Mouse (Mus musculus) midbrain, embryonic 16.5 days (tissue): ENCODE measurements at regions not wholly inside any gene's neighbourhood (a gene's known extent, or its start where the extent isn't known, plus 50 kb on each side); places are given as distances from the start of the nearest gene placed in this dataset.
A peak's percentile ranks its signal among the peaks of the same experiment; 100 is the strongest.

ENCODE experiments used
- ATAC-seq: fragments of 200-750 bp; cut with Nextera tagmentation; 2 replicates; pipeline ENCODE4 v1.8.0; 2017; ENCODE audit warnings: moderate TSS enrichment
- H3K27ac ChIP-seq: fragments of 300-500 bp; sonication (generic); 2 replicates; pipeline ENCODE4 v1.5.1; 2014; ENCODE audit warnings: mild to moderate bottlenecking, low read length, mixed read lengths
- H3K27me3 ChIP-seq: fragments of 300-500 bp; sonication (generic); 2 replicates; pipeline ENCODE4 v1.6.1; 2014; ENCODE audit warnings: low read depth, low read length, mixed read lengths; ENCODE audit not compliant: control insufficient read depth, insufficient read depth
- H3K36me3 ChIP-seq: fragments of 300-500 bp; sonication (generic); 2 replicates; pipeline ENCODE4 v1.6.1; 2014; ENCODE audit warnings: mild to moderate bottlenecking, low read length, moderate library complexity, mixed read lengths; ENCODE audit not compliant: control insufficient read depth, insufficient read depth
- H3K4me1 ChIP-seq: fragments of 300-500 bp; sonication (generic); 2 replicates; pipeline ENCODE4 v1.6.1; 2014; ENCODE audit warnings: mild to moderate bottlenecking, low read length, mixed read lengths; ENCODE audit not compliant: control insufficient read depth, insufficient read depth
- H3K4me2 ChIP-seq: fragments of 300-500 bp; sonication (generic); 2 replicates; pipeline ENCODE4 v1.6.1; 2014; ENCODE audit warnings: mild to moderate bottlenecking, low read length, mixed read lengths
- H3K4me3 ChIP-seq: fragments of 300-500 bp; sonication (generic); 2 replicates; pipeline ENCODE4 v1.5.1; 2014; ENCODE audit warnings: low read depth, mild to moderate bottlenecking, low read length, moderate library complexity, mixed read lengths
- H3K9ac ChIP-seq: fragments of 300-500 bp; sonication (generic); 2 replicates; pipeline ENCODE4 v1.6.1; 2014; ENCODE audit warnings: low read depth, low read length, mixed read lengths
- H3K9me3 ChIP-seq: fragments of 300-500 bp; sonication (generic); replicated peaks from 2 replicates; pipeline ENCODE4 v1.6.1; 2014; ENCODE audit warnings: mild to moderate bottlenecking, low read length, mixed read lengths; ENCODE audit not compliant: control insufficient read depth, poor library complexity, severe bottlenecking
- WGBS: fragments of 180-500 bp; shearing (Covaris S2); extraction: QIAGEN DNeasy Blood & Tissue Kit; methylation state at CpG from one replicate; pipeline ENCODE4 v1.1.7; 2014; 5-methylcytosine and 5-hydroxymethylcytosine counted together

DNA sequence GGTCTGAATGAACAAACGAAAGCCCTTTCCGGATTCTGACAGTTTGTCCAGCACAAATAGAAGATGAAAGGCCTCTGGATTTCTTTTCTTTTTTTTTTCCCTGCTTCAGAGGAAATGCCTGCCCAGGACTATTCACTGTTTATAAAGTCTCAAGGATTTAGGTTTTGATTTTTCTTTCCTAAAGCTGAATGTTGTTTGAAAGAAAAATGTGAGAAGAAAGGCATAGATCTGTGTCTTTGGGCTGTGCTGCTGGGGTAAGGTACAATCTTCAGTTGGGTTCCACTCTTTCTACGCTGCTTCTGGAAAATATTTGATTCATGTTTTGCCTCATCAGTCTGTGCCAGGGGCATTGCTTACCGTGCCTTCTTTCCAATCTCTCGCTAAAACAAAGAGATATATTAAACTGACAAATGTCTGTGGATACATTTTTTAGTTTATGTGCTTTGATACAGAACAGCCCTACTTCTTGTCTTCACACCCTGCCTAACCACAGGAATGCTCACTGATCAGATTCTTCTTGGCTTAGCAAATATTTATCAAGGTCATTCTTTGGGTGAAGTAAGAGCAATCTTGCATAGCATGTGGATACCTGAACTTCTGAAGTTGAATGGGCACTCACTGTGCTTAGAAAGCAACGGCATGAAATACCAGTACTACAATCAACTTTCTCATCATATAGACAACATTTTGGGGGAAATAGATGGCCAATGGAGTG is 172.5 kb downstream of the Fam198b start:
- WGBS, result 70% methylated on average over 6 of the region's 6 CpGs
- Histone ChIP-seq H3K4me2 (no peak overlapping the region), H3K9ac (no peak overlapping the region), H3K27me3 (no peaks in the 10 kb centered on the region), H3K27ac (no peak overlapping the region), H3K4me3 (no peak overlapping the region), H3K36me3 (no peaks in the 10 kb centered on the region), H3K9me3 (no peaks in the 10 kb centered on the region), H3K4me1 (no peaks in the 10 kb centered on the region)
- no peak for ATAC-seq

DNA sequence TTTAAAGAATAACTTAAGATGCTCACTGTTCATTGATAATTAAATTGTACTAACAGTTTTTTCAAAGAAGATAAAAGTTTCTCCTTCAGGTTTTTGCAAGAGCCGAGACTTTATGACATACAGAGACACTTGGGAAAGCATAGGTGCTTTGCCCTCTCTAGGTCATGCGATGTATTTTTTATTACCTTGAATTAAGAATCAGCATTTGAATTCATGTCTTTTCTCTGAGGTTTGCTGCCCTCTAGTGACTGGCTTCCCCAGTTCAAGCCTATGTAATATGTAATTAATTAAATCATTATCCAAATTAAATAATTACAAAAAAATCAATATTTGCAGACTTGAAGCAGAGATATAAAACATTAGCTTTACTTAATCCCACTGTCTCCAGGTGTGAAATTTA is 174.4 kb downstream of the Fam198b start:
- no peaks in the 10 kb centered on the region for H3K27me3 ChIP-seq
- 38% methylated on average over 2 of the region's 2 CpGs for WGBS
- H3K4me1 ChIP-seq, result no peaks in the 10 kb centered on the region
- H3K27ac ChIP-seq, result no peak overlapping the region
- H3K9ac ChIP-seq, result no peak overlapping the region
- H3K4me3 ChIP-seq, result no peak overlapping the region
- no peak overlapping the region for H3K4me2 ChIP-seq
- ATAC-seq, result 0 out of 2 replicates have a peak, but pooled peaks have one; percentile 8
- H3K36me3 ChIP-seq, result no peaks in the 10 kb centered on the region
- no peaks in the 10 kb centered on the region for H3K9me3 ChIP-seq

- H3K4me1 ChIP-seq, result no peaks in the 10 kb centered on the region
- H3K27me3 ChIP-seq, result no peaks in the 10 kb centered on the region
- H3K9me3 ChIP-seq, result no peaks in the 10 kb centered on the region
- H3K9ac ChIP-seq, result no peak overlapping the region
- no peak overlapping the region for H3K4me3 ChIP-seq
- H3K36me3 ChIP-seq, result no peaks in the 10 kb centered on the region
- H3K4me2 ChIP-seq, result no peak overlapping the region
- H3K27ac ChIP-seq, result no peak overlapping the region
- 81% methylated on average over 5 of the region's 5 CpGs for WGBS
- no peak for ATAC-seq
These were observed 186.4 kb downstream of the Fam198b start for GRCm38 (mm10) chr3:80070726-80071125.

DNA sequence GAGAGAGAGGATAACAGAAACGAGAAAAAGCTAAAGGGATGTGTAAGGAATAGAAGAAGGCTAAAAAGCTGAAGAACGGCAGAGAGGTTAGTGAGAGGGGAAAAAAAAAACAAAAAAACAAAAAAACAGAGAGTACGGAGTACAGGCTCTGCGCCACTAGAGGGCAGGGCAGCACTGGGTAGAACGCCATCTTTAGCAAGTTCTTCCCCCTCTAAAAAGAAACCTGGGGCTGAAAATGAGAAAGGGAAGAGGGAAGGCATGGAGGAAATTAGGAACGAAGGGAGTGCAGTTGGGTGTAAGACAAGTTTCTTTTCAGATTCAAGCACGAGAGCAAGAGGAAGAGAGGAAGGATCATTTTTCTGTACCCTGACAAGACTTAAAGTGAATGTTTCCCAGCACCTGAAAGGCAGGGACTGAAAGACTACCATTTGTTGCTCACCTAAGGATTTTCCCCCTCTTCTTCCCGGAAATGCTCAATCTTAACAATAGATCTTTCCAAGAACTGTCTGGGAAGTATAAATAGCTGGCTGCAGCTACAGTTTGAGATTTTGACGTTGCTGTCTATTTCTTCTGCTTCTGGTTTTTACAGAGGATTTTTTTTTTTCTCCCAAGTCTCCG is 195.6 kb downstream of the Fam198b start:
- Histone ChIP-seq H3K9ac (no peak overlapping the region; the same call in 1 of the 2 replicates), H3K27me3 (no peaks in the 10 kb centered on the region), H3K36me3 (no peaks in the 10 kb centered on the region), H3K4me1 (peaks cover 4% of the 10 kb centered on the region; the same call in 1 of the 2 replicates), H3K4me3 (no peak overlapping the region; the same call in 1 of the 2 replicates), H3K9me3 (no peaks in the 10 kb centered on the region), H3K27ac (peak overlapping the region; percentile 76), H3K4me2 (peak overlapping the region; percentile 50)
- peak; percentile 81 for ATAC-seq
- WGBS, result 11% methylated on average over 10 of the region's 10 CpGs

GRCm38 (mm10) chr3:80081210-80081609 is 196.9 kb downstream of the Fam198b start:
- no peak overlapping the region for H3K9ac ChIP-seq
- H3K4me2 ChIP-seq, result no peak overlapping the region
- H3K36me3 ChIP-seq, result no peaks in the 10 kb centered on the region
- no peaks in the 10 kb centered on the region for H3K27me3 ChIP-seq
- no peak for ATAC-seq
- H3K27ac ChIP-seq, result no peak overlapping the region
- peaks cover 4% of the 10 kb centered on the region; the same call in 1 of the 2 replicates for H3K4me1 ChIP-seq
- 72% methylated on average over 7 of the region's 7 CpGs for WGBS
- no peak overlapping the region for H3K4me3 ChIP-seq
- no peaks in the 10 kb centered on the region for H3K9me3 ChIP-seq

GRCm38 (mm10) chr3:80082780-80083519 is 198.6 kb downstream of the Fam198b start:
- H3K9me3 ChIP-seq, result no peaks in the 10 kb centered on the region
- 81% methylated on average over 8 of the region's 8 CpGs for WGBS

GRCm38 (mm10) chr3:80084168-80084567 is 199.8 kb downstream of the Fam198b start:
- no peak for ATAC-seq
- no peak overlapping the region for H3K27ac ChIP-seq
- peaks cover 4% of the 10 kb centered on the region; the same call in 1 of the 2 replicates for H3K4me1 ChIP-seq
- H3K27me3 ChIP-seq, result no peaks in the 10 kb centered on the region
- no peak overlapping the region for H3K4me2 ChIP-seq
- WGBS, result 67% methylated on average over 3 of the region's 3 CpGs
- H3K9ac ChIP-seq, result no peak overlapping the region
- no peaks in the 10 kb centered on the region for H3K9me3 ChIP-seq
- no peaks in the 10 kb centered on the region for H3K36me3 ChIP-seq
- H3K4me3 ChIP-seq, result no peak overlapping the region

More at GRCm38 (mm10) chr3:80082780-80083519, 198.6 kb downstream of the Fam198b start:
- peaks cover 4% of the 10 kb centered on the region; the same call in 1 of the 2 replicates for H3K4me1 ChIP-seq
- H3K9ac ChIP-seq, result no peak overlapping the region
- no peak for ATAC-seq
- no peak overlapping the region for H3K4me2 ChIP-seq
- no peak overlapping the region for H3K4me3 ChIP-seq
- H3K27ac ChIP-seq, result no peak overlapping the region
- H3K36me3 ChIP-seq, result no peaks in the 10 kb centered on the region
- no peaks in the 10 kb centered on the region for H3K27me3 ChIP-seq

DNA sequence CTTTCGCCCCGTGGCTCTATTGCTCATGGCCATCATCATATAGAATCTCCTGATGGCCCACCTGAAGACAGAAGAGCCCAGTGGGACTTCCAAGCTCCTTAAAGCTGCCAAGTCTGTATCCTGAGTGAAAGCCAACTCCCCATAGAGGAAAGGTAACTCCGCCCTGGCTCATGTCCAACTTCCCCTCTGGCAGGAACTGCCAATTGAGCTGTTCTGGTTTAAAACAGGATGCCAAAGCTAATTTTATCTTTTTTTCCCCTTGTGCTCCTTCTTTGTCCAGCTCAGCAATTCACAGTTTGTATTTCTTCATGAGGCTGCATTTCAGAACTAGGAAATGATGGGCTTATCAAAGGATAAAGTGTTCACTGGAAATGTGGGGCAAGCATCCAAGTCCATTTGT is 215.3 kb downstream of the Fam198b start:
- ATAC-seq, result no peak
- no peaks in the 10 kb centered on the region for H3K27me3 ChIP-seq
- WGBS, result 87% methylated on average over 3 of the region's 3 CpGs
- no peak overlapping the region for H3K9ac ChIP-seq
- no peaks in the 10 kb centered on the region for H3K36me3 ChIP-seq
- no peaks in the 10 kb centered on the region for H3K4me1 ChIP-seq
- no peaks in the 10 kb centered on the region for H3K9me3 ChIP-seq
- H3K4me3 ChIP-seq, result no peak overlapping the region
- no peak overlapping the region for H3K4me2 ChIP-seq
- no peak overlapping the region for H3K27ac ChIP-seq
